Mouse (Mus musculus) cerebellum, adult 9-11 months (tissue): ENCODE results near the gene Inafm1.
A peak's percentile ranks its signal among the peaks of the same experiment; 100 is the strongest.
"Not testable (repeated sequence)": the region's sequence is repeated elsewhere in the genome, so short reads cannot be mapped to it uniquely, and the experiment has no call there.

Experiments used
- DNase-seq: peaks from one replicate; pipeline ENCODE4 v3.0.0; 2022

Gene Inafm1

GRCm38 (mm10) chr7:16296766-16297390, 23.5 kb upstream of the Inafm1 start:
- DNase-seq: peak; percentile 91

- DNase-seq: peak; percentile 49
These were observed 22.7 kb upstream of the Inafm1 start for GRCm38 (mm10) chr7:16296146-16296545.

GRCm38 (mm10) chr7:16295321-16295900, 22.0 kb upstream of the Inafm1 start:
- peak; percentile 90 for DNase-seq

GRCm38 (mm10) chr7:16294837-16295236, 21.4 kb upstream of the Inafm1 start:
- peak; percentile 94 for DNase-seq

GRCm38 (mm10) chr7:16294346-16294745, 20.9 kb upstream of the Inafm1 start:
- DNase-seq: peak; percentile 62

GRCm38 (mm10) chr7:16287791-16288190, 14.4 kb upstream of the Inafm1 start:
- no peak for DNase-seq

GRCm38 (mm10) chr7:16287016-16287415, 13.6 kb upstream of the Inafm1 start:
- no peak for DNase-seq

- DNase-seq: peak; percentile 98
These were observed 12.9 kb upstream of the Inafm1 start, which contains the start of gene Ccdc9 for GRCm38 (mm10) chr7:16286026-16286961. Gene Ccdc9 (minus strand): TSS chr7:16286795.

GRCm38 (mm10) chr7:16285450-16286025, 12.1 kb upstream of the Inafm1 start:
- peak; percentile 85 for DNase-seq

- DNase-seq: no peak
These were observed 11.5 kb upstream of the Inafm1 start for GRCm38 (mm10) chr7:16284904-16285303.

- DNase-seq: no peak
These were observed 10.6 kb upstream of the Inafm1 start for GRCm38 (mm10) chr7:16284001-16284400.

GRCm38 (mm10) chr7:16282334-16282733, 8.9 kb upstream of the Inafm1 start:
- DNase-seq: no peak

GRCm38 (mm10) chr7:16280721-16281120, 7.3 kb upstream of the Inafm1 start:
- no peak for DNase-seq

GRCm38 (mm10) chr7:16274922-16275890, 1.8 kb upstream of the Inafm1 start:
- peak; percentile 61 for DNase-seq

- DNase-seq: peak; percentile 88
These were observed 336 bp upstream of the Inafm1 start for GRCm38 (mm10) chr7:16273766-16274140.

GRCm38 (mm10) chr7:16272681-16273080, 736 bp downstream of the Inafm1 start:
- DNase-seq: peak; percentile 84

- DNase-seq: no peak
These were observed 2.3 kb downstream of the Inafm1 start for GRCm38 (mm10) chr7:16271139-16271538.

- not testable (repeated sequence) for DNase-seq
These were observed 6.8 kb downstream of the Inafm1 start for GRCm38 (mm10) chr7:16266593-16266992.

GRCm38 (mm10) chr7:16265856-16266255, 7.6 kb downstream of the Inafm1 start:
- DNase-seq: no peak

- DNase-seq: no peak
These were observed 9.6 kb downstream of the Inafm1 start for GRCm38 (mm10) chr7:16263843-16264242.

GRCm38 (mm10) chr7:16263015-16263787, 10.2 kb downstream of the Inafm1 start:
- peak; percentile 69 for DNase-seq
